Mouse (Mus musculus): ENCODE results near the gene Adamts15.

The Adamts15 gene

DNA sequence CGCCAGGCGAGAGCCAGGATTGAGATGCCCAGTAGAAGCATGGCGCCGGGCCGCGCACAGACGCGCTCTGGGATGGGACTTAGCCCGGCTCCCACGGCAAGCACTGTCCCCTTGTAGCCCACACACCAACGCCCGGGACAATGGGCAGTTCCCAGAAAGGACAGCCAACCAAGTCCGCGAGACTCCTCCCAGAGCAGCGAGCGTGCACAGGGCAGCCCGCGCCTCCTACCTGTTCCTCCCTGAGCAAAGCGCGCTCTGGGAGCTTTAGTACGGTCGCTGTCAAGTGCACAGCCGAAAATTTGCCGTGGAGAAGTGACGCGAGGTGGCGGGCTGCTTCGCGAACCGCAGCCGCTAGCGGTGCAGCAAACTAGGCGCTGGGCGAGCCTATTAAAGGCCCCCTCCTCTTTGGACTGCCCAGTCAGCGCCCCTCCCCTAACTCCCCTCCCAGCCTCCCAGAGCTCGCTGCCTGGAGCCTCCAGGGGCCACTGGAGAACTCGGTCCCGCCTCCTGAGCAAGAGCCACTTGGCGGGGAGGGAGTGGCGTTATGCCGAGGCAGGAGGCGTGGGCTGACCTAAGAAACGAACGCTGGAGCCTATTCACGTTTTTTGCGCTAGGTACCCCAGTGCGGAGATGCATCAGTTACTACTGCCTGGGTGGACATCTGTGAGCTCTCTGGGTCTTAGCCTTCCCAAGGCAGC lies at the start of gene Adamts15:
Gene Adamts15 (minus strand): TSS at position 256 of the 698 bp plus-strand sequence.
- DNase-seq = peak; percentile 32 to 53

DNA sequence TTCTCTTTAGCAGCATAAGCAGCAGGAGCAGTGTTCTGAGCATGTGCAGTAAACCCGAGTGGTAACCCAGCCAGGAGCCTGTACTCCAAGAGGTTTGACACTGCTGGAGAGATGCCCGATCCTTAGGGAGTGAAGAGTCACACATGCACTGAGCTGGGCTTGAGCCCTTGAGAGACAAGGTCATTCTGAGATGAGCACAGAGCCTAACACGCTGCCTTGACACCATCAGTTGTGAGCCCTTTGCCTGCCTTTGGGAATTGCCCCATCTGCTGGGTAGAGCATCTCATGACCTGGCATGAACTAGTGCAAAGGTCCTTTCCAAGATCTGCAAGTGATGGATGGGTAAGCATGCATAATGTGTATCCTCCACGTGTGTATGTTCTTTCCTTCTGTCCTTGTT lies 49.7 kb upstream of the Adamts15 start:
- no peak for DNase-seq

DNA sequence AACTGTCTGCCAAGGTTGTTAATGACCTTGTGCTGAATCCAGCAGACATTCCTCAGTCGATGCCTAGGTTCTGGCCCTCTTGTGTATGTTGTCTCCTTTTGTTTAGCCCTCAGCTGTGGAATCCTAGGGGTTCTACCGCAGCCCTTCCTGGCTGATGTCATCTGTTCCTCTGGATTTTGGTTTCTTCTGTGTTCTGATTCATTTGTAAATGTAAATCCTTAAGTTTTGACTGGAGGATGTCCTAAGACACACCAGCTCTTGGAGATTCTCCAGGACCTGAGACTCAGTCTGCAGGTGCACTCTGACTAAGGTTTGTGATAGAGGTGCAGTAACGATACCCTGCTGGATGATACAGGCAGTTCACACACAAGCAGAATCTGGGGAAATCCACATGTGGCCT lies 47.7 kb upstream of the Adamts15 start:
- DNase-seq = no peak

DNA sequence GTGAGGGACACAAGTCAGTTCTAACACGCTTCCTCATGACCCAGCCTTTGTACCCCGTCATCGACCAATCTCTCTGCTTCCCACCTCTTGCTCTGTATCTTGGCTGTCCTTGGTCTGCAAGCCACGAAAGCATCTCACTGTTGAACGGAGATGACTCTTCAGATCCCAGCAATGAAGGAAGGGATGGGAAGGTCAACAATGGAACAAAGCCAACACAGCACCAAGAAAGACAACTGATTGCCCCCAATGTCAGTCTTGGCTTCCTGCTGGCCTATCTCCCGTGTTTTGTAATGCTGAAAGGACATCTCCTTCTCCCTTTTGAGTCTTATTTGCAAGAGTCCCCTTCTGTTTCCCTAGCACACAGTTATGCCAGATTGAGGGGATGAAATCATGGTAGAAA lies 45.9 kb upstream of the Adamts15 start:
- no peak for DNase-seq

DNA sequence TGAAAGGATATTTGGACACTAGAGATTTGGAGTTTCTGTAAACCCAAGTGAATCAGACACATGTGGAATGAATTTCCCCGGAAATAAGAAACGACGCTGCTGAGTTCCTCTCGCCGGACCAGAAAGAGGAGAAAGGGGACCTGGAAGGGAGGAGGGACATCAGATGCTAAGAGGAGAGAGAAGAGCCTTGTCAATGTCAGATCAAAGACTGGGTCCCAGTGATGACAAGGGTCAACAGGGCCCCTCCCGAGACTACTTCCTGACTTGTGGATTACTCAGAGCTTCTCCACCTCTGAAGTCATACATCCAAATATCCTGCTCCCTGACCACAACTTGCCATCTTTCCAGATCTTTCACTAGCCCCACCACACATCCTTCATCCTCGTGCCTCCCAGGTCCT lies 44.6 kb upstream of the Adamts15 start:
- no peak for DNase-seq

DNA sequence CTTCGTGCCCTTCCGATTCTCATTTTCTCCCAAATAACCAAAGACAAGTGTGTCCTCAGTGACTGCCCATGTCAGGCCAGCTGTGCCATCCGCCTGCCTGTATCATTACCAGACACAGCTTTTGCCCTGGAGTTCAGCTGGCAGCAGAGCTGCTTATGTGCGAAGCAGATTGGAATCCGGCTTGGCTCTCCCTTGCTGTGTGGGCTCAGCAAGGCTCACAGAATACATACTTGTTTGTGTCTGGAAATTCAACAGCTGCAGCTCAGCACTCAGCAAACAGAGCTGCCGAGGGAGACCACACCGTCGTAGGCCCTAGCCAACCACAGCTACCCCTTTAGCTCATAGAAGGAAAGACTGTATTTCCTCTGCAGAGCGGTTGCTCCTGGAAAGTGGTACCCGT lies 42.4 kb upstream of the Adamts15 start:
- no peak for DNase-seq

DNA sequence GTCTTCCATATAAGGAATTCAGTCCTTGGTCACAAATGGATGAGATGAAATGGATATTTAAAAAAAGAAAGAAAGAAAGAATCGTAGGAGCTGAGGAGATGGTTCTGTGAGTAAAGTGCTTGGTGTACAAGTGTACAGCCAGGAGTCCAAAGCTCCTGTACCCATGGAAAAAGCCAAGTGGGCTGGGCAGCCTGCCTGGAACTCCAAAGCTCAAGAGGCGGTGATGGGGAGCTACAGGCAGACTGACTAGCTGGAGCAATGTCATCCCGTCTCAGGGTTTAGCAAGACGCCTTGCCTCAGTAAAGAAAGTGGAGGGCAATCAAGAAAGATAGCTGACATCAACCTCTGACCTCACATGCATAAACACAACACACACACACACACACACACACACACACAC lies 41.5 kb upstream of the Adamts15 start:
- no peak for DNase-seq

DNA sequence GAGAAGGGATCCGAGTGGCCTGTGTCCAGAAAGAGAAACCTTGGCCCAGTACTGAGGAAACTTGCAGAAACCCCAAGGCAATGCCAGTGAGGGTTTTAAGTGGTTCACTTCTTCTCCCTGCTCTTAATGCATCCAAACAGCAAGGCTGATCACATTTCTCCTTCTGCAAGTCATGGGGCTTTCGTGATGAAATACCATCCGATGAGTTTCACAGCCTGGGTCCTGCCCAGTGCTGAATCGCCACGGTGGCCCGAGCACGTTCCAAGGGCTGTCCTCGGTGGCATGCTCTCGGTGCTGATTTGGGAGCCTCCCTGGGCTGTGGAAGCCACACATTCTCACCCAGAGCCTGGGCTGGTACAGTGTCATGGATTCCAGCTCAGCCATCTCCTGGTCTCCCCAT lies 33.0 kb upstream of the Adamts15 start:
- DNase-seq = no peak

DNA sequence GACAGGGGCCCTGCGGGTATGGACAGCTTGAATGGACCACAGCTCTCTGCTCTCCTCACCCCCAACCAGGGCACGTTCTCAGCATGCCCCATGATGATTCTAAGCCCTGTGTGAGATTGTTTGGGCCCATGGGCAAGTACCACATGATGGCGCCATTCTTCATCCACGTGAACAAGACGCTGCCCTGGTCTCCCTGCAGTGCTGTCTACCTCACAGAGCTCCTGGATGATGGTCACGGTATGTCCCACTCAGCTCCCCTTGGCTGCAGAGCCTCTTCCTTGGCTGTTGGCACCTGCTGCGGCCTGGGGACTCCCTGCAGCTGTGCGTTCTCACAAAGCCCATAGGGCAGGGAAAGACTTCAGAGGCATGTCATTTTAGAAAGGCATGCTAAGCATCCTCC lies 31.0 kb upstream of the Adamts15 start:
- DNase-seq = no peak

DNA sequence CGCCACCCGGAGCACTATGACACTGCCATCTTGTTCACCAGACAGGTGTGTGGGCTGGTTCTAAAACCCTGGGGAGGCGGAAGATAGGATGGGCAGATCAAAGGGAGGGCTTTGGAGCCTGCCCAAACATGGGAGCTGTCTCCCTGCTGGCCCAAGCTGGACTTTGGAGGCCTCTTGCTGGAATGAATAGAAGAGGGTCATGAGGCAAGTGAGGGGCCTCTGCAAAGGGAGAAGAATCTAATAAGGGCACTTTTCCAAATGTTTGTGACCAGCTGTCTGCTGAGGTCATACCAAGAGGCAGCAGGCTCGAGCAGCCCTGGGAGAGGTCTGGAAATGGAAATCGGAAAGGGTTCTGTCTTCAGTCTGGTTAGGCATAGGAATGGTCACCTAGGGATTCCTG lies 29.2 kb upstream of the Adamts15 start:
- no peak for DNase-seq

DNA sequence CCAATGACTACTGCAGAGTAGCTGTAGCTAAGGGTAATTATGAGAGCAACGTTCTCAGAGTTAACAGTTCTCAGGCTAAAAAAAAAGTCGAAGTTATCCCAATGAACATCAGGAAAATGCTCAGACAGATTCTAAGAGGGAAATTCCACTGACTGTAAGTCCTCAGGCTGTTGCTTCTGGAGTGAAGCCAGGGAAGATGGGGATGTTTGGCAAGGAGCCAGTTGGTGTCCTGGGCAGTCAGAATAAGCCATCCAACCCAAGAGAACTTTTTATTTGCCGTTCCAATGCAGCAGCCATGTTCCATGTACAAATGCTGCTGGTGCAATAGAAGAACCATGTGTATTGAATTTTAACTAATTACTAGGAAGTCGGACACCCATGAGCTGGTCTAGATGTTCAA lies 28.3 kb upstream of the Adamts15 start:
- DNase-seq = peak; percentile 20 to 39

DNA sequence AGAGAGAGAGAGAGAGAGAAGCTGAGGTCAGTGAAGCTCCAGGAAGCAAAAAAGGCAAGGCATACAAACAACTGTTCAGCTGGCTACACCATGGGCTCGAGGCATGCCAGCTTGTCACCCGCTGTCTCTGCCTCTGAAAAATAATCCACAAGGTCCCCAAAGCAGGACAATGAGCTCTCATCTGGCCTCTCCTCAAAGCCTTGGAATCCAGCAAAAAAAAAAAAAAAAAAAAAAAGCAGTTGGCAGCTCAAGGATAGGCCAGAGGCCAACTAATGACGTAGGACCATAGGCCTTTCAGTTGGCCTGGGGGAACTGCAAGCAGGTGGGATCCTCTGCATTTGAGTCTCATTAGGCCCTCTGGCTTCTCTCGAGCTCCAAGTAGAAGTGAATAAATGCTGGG lies 27.7 kb upstream of the Adamts15 start:
- no peak for DNase-seq

DNA sequence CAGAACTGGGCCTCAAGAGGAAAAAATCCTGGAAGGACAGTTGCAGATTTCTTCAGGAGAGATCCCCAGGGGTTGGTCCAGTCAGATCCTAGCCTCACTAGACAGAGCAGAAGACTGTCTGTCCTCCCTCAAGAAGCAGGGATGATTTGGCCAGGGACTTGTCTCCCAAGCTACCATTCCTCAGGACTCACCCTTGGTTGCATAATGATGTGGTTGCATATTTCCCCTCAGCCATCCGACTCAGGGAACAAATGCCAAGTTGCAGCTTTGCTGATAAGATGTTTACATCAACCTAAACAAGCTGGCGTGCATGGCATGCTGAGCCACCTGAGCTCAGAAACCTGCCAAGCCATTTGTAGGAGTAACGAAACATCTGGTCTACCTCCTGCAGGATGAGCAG lies 27.2 kb upstream of the Adamts15 start:
- no peak for DNase-seq

DNA sequence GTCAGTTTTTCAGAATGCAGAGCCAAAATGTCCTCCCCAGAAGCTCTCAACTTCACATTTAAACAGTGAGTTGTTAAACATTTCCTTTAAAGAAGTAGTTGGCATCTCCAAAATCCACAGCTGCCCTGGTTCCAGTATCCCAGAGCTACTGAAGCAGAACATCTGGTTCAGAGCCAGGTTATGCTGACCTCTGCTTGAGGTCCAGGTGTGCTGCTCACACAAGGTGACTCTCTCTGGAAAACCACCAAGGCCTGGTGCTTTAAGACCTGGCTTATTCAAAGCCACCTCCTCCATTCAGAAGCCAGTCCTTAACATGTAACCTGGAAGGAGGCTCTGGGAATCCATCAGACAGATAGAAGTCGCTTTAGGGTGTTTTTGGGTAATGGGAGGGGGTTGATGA lies 23.0 kb upstream of the Adamts15 start:
- DNase-seq = no peak

DNA sequence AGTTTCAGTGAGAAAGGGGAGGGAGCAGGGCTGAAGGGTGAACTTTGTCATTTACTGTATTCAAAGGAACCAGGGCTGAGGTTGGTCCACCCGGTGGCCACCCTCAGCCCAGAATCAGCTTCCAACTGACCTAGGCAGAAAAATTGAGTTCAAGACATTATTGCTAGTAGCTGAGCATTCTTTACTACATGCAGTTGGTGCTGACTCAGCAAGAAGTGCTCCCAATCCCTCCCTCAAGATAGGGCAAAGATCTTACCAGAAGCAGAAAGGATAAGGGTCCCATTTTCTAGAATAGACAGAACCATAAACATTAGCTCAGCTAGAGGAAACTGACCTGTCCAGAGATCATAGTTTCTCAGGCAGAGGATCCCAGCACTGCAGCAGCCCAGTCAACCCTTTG lies 22.0 kb upstream of the Adamts15 start:
- DNase-seq = no peak

DNA sequence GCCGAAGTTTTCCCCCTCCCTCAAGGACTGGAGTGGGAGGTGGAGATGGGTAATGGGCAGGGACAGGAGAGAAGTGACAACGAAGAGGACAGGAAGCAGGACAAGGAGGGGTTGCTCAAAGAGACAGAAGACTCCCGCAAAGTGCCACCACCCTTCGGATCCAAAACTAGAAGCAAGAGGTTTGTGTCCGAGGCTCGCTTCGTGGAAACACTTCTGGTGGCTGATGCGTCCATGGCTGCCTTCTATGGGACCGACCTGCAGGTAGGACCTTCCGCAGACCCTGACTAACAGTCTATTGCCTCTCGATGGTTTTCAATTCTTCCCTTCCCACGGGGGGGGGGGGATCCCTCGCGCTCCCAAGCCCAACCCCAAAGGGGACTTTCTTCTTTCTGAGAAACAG lies 21.1 kb upstream of the Adamts15 start:
- no peak for DNase-seq

DNA sequence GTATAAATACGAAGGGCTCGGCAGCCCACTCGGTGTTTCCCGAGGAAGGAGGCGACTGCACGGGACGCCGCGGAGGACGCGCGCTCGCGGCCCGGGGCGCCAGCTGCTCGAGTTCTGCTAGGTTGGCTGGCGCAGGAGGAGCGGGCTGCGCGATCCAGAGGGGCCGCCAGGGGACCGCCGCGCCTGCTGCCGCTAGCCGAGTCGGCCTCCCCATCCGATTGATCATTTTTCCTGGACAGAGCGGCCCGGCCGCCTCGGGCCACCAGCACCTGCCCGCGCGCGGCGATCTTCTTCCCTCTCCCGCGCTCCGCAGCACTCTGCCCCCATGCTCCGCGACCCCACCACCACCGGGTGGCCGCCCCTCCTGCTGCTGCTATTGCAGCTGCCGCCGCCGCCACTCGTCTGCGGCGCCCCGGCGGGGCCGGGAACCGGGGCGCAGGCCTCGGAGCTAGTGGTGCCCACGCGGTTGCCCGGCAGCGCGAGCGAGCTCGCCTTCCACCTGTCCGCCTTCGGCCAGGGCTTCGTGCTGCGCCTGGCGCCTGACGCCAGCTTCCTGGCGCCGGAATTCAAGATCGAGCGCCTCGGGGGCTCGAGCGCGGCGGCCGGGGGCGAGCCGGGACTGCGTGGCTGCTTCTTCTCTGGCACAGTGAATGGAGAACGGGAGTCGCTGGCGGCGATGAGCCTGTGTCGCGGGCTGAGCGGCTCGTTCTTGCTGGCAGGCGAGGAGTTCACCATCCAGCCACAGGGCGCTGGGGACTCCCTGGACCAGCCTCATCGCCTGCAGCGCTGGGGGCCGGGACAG lies 20.5 kb upstream of the Adamts15 start, which contains the start of gene Adamts8:
Gene Adamts8 (plus strand): TSS at position 51 of the 802 bp plus-strand sequence.
- DNase-seq = peak; percentile 58 to 67

DNA sequence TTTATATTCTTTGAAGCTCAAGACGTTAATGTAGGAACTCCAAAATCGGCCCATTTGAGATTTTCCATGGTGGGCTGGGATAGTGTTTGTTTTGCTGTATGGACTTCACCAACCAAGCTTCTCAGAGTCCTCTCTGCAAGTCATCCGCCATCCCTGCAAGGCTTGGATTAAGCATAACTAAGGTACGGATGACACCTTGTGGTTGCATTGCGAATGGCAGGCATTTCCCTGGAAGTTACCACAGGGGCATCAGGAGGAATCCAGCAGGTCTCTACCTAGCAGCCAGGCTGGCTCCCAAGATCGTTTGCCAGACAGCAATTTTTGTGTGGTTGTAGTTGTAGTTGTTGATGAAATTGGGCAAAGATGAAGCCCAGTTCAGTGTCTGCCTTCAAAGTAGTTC lies 18.1 kb upstream of the Adamts15 start:
- DNase-seq = peak; percentile 90 to 94

DNA sequence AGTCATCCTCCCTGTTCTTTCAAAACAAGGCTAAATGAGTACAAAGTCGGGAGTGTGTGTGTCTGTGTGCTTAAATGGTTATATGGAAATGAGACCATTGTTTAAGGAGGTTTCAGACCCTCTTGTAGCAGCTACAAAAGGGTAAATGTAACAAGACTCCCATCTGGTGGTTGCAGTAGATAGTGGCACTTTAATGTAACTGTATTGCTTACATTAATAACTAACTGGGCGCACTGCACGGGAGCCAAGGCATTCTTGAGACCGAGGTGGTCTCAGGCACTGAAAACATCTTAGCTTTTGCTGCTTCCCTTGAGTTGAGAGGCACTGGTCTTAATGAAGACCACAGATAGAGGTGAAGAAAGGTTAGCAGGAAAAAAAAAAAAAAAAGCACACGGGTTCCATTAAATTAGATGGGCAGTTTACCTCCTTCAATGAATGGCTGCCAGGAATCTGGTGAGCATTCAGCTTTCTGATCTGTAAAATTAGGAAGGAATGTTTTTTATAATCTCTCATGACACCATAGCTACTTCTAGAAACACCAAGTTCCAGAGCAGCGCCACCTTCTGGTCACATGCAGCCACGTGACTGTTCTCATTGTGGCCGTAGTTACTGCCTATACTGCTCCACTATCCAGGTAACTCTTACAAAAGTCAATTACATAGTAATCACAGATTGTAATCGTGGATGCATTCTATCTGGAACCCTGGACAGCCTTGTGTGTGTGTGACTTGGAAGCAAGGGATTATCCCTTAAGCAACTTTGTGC lies 14.6 kb upstream of the Adamts15 start:
- peak; percentile 35 to 71 for DNase-seq

DNA sequence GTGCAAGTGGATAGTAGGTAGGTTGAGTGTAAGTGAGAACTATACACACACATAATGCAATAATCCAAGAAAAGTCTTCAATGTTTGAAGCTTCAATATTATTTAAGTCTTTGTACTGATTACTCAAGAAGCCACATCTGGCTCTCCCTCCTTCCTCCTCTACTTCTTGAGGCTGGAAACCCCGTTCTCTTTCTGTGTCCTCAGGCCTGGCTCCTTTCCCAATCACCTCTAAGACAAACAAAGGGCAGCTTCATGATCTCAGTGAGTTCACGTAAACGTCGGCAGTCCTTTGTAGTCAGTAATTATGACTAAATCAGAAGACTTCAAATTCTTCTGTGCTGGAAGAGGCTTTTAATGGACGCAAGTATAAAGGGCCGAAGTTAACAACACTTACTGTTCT lies 12.6 kb upstream of the Adamts15 start:
- no peak for DNase-seq

DNA sequence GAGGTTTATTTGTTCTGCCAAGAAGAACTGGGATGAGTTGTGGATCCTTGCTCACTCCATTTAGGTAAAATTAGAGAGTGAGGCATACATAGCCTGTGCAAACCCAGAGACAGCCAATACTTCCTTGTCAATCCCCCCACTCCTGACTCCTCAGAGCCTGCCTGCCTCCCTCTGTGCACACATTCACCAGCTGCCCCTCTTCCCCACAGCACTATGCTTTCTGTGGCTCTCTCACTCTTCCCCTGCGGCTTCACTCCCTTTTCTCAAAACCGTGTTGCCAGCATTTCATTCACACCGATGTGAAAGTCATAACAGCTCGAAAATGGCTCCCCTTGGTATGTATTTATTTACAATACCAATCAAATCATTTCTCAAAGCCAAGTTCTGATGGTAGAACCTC lies 10.1 kb upstream of the Adamts15 start:
- DNase-seq = no peak

DNA sequence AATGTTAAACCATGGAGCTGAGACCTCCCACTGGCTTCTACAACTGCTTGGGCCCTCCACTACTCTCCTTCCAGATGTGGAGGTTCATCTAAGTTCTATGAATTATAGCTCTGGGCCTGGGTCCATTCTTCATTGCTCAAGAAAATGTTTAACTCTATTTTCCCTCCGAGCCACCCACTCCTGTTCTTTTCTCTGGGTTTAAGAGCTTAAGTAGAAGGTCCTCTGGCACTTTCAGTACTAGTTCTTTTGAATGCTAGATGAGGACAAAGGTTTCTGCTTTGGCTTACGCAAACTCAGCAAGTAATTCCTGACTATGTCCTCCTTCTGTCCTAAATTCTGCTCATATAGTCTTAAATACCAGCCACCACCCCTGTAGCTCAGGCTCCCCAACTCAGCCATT lies 6.5 kb upstream of the Adamts15 start:
- DNase-seq = no peak

DNA sequence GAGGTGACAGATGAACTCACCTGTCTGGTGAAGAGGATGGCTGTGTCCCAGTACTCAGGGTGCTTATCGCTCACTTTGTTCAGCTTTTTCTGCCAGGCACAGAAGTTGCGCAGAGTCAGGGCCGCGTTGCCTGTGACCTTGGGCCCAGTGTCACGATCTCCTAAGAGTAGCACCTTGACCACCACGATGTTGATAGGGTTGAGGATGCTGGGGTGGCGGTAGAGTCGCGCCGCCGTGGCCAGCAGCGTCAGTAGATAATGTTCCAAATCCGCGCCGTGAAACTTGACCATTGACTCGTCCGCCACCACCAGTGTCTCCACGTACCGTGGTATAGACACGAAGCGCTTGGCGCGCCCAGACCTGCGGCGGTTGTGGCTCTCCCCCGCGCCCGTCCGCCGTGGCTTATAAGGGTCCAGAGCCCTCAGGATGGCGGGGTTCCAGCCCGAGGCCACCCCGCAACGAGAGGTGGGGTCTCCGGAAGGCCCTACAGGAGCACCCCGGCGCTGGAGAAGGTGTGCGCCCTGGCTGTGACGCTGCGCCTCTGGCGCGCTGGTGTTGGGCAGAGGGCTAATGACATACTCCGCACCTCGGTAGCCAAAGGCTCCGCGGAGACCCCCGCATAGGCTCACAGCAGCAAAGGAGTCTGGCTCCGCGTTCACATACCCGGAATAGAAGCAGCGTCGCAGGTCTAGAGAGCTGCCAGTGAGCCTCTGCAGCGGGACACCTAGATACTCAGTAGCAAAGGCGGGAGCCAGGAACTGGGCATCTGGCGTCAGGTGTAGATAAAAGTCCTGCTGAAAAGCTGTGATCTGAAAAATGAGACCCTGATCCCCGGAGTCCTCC lies 770 bp downstream of the Adamts15 start:
- no peak for DNase-seq

All from cerebellum, postnatal 25 days (tissue).